Mouse (Mus musculus): ENCODE data around the gene Sptlc3.

Sptlc3 gene

GRCm38 (mm10) chr2:139637861-139638260 is 144.1 kb downstream of the Sptlc3 start:
- DNase-seq (ENCODE audit: low read depth) = no peak

- DNase-seq (ENCODE audit: low read depth) = no peak
Measured at GRCm38 (mm10) chr2:139641757-139642385, 148.2 kb downstream of the Sptlc3 start.

- DNase-seq (ENCODE audit: low read depth) = no peak
Measured at GRCm38 (mm10) chr2:139649518-139649917, 155.8 kb downstream of the Sptlc3 start.

- no peak for DNase-seq (ENCODE audit: low read depth)
Measured at GRCm38 (mm10) chr2:139656750-139657149, 163.0 kb downstream of the Sptlc3 start.

GRCm38 (mm10) chr2:139671838-139672237 is 178.1 kb downstream of the Sptlc3 start:
- DNase-seq (ENCODE audit: low read depth) = no peak

GRCm38 (mm10) chr2:139672371-139672770 is 178.7 kb downstream of the Sptlc3 start:
- DNase-seq (ENCODE audit: low read depth) = no peak

GRCm38 (mm10) chr2:139677065-139677762 is 183.5 kb downstream of the Sptlc3 start:
- DNase-seq (ENCODE audit: low read depth) = peak; percentile 36

- DNase-seq (ENCODE audit: low read depth) = no peak
Measured at GRCm38 (mm10) chr2:139677809-139678274, 184.1 kb downstream of the Sptlc3 start, which contains the start of gene Ism1. Gene Ism1 (plus strand): TSS chr2:139678178.

- DNase-seq (ENCODE audit: low read depth) = peak; percentile 8
Measured at GRCm38 (mm10) chr2:139678275-139679140, 184.8 kb downstream of the Sptlc3 start.

GRCm38 (mm10) chr2:139682540-139682939 is 188.8 kb downstream of the Sptlc3 start:
- no peak for DNase-seq (ENCODE audit: low read depth)

Data from fibroblast of lung, adult 2 months (primary cell).